ENCODE assay signal across 7 mouse cellular contexts in the genomic region with DNA sequence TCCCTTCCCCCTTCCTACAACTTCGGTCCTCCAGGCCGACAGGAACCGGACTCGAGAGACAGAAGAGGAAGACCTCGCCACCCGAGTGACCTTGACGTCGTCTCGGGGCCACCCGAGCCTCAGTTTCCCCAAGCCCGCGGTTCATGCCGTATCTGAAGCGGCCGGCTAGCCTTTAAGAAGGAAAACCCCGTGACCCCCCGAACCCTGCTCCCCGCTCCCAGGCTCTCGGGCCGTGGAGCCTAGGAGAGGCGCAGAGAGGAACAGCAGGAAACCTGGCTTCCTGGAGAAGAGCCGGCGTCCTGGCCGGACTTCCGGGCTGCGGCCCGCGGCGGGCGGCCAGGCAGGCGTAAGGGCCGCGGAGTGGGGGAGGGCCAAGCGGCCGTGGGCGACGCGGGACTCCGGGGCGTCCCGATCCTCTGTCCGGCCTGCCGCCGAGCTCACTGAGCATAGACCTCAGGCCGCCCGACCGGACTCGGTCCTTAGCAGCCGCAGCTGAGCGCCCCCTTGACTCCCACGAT. TPM values are rescaled to one million over a fixed set of nuclear protein-coding genes. Genes with fewer than 3 reads are reported as not detected.
A peak's percentile ranks its signal among the peaks of the same experiment; 100 is the strongest.
DNase-seq lines count a peak whose midpoint lies in the region; ATAC-seq and TF ChIP-seq lines count a peak whose summit lies in the region.

No protein-coding gene starts in this region.

- H3K4me2 ChIP-seq in lung, embryonic 14.5 days, result peak overlapping the region; percentile 87
- peak overlapping the region; percentile 82 for H3K4me2 ChIP-seq in embryonic facial prominence, embryonic 14.5 days (ENCODE audit: low read depth, low read length)
- H3K4me2 ChIP-seq in midbrain, embryonic 12.5 days (replicated peaks), result peak overlapping the region; percentile 96

- H3K9me3 ChIP-seq in lung, embryonic 14.5 days (ENCODE audit: low read depth, low read length), result no peaks in the 10 kb centered on the region
- H3K9me3 ChIP-seq in embryonic facial prominence, embryonic 14.5 days (ENCODE audit: control insufficient read depth, low read length), result no peaks in the 10 kb centered on the region
- no peaks in the 10 kb centered on the region for H3K9me3 ChIP-seq in midbrain, embryonic 12.5 days

- H3K36me3 ChIP-seq in lung, embryonic 14.5 days (ENCODE audit: insufficient read depth), result peaks cover 15% of the 10 kb centered on the region; the same call in 1 of the 2 replicates
- peaks cover 3% of the 10 kb centered on the region; the same call in 1 of the 2 replicates for H3K36me3 ChIP-seq in embryonic facial prominence, embryonic 14.5 days (ENCODE audit: control insufficient read depth, insufficient read depth, low read length)
- H3K36me3 ChIP-seq in midbrain, embryonic 12.5 days, result peaks cover 6% of the 10 kb centered on the region; the same call in 1 of the 2 replicates

- under 1% methylated on average over 51 of the region's 51 CpGs for WGBS in lung, embryonic 14.5 days
- WGBS in embryonic facial prominence, embryonic 14.5 days, result 1% methylated on average over 36 of the region's 51 CpGs
- 1% methylated on average over 46 of the region's 51 CpGs for WGBS in midbrain, embryonic 12.5 days

- H3K4me1 ChIP-seq in lung, embryonic 14.5 days (ENCODE audit: insufficient read depth), result peaks cover 22% of the 10 kb centered on the region
- peaks cover 37% of the 10 kb centered on the region for H3K4me1 ChIP-seq in embryonic facial prominence, embryonic 14.5 days (ENCODE audit: control insufficient read depth, insufficient read depth, low read length)
- peaks cover 41% of the 10 kb centered on the region for H3K4me1 ChIP-seq in midbrain, embryonic 12.5 days

- H3K9ac ChIP-seq in lung, embryonic 14.5 days, result peak overlapping the region; percentile 100
- H3K9ac ChIP-seq in embryonic facial prominence, embryonic 14.5 days (ENCODE audit: low read depth, low read length), result peak overlapping the region; percentile 100
- H3K9ac ChIP-seq in midbrain, embryonic 12.5 days (replicated peaks), result peak overlapping the region; percentile 99

- TF ChIP-seq CTCF in lung, embryonic 14.5 days (IDR thresholded peaks at IDR 0.05; ENCODE audit: low read depth), result no peak

- peak overlapping the region; percentile 98 for H3K27ac ChIP-seq in lung, embryonic 14.5 days (ENCODE audit: low read depth)
- H3K27ac ChIP-seq in embryonic facial prominence, embryonic 14.5 days (replicated peaks; ENCODE audit: low read depth, low read length), result peak overlapping the region; percentile 97
- H3K27ac ChIP-seq in midbrain, embryonic 12.5 days (replicated peaks), result peak overlapping the region; percentile 95

- peak overlapping the region; percentile 100 for H3K4me3 ChIP-seq in lung, embryonic 14.5 days (ENCODE audit: low read depth, low read length)
- H3K4me3 ChIP-seq in embryonic facial prominence, embryonic 14.5 days (ENCODE audit: low read depth, low read length), result peak overlapping the region; percentile 100
- H3K4me3 ChIP-seq in midbrain, embryonic 12.5 days, result peak overlapping the region; percentile 99

- H3K27me3 ChIP-seq in lung, embryonic 14.5 days (ENCODE audit: insufficient read depth, low read length), result no peaks in the 10 kb centered on the region
- no peaks in the 10 kb centered on the region for H3K27me3 ChIP-seq in embryonic facial prominence, embryonic 14.5 days (replicated peaks; ENCODE audit: control insufficient read depth, insufficient read depth, low read length)
- peaks cover 4% of the 10 kb centered on the region; the same call in 1 of the 2 replicates for H3K27me3 ChIP-seq in midbrain, embryonic 12.5 days

- ATAC-seq in lung, embryonic 14.5 days (ENCODE audit: insufficient read depth), result peak; percentile 78
- ATAC-seq in embryonic facial prominence, embryonic 14.5 days (ENCODE audit: low read depth), result peak; percentile 73
- peak; percentile 10 for ATAC-seq in inflammation-experienced regulatory T-cells, adult 6 months
- ATAC-seq in midbrain, embryonic 12.5 days (ENCODE audit: low FRiP score, low read depth), result peak; percentile 84

- no peak for DNase-seq in lung, embryonic 14.5 days
- no peak for DNase-seq in lung, postnatal 25 days (ENCODE audit: low spot score)
- DNase-seq in embryonic facial prominence, embryonic 14.5 days (ENCODE audit: low spot score), result peak; percentile 50
- no peak for DNase-seq in adrenal gland, postnatal 14 days
- DNase-seq in ovary, postnatal 14 days (ENCODE audit: low spot score), result no peak

RNA-seq across cellular contexts. Expression of a gene that starts 0.4 kb away (rescaled TPM):
- 687 and 693 TPM in 2 replicates for polyA plus RNA-seq in lung, embryonic 14.5 days (2014; fragmentation: Nextera tagmentation; extraction: Ambion mirVana)
- 665 and 687 TPM in 2 replicates for polyA plus RNA-seq in embryonic facial prominence, embryonic 14.5 days (2014; fragmentation: Nextera tagmentation; extraction: Ambion mirVana)
- 100 to 1,000 TPM; 339 to 371 (median 345) TPM for polyA plus RNA-seq in inflammation-experienced regulatory T-cells, adult 6 months (2017; shearing (Covaris generic))
- 539 and 564 TPM in 2 replicates for polyA plus RNA-seq in midbrain, embryonic 12.5 days (2016; fragmentation: Nextera tagmentation; extraction: Ambion mirVana)
- 354 and 382 TPM in 2 replicates for total RNA-seq in adrenal gland, postnatal 14 days (2021)

RNA-seq across cellular contexts. Expression of a gene that starts 19.5 kb away (rescaled TPM):
- 32.5 and 32.9 TPM in 2 replicates for polyA plus RNA-seq in lung, embryonic 14.5 days (2014; fragmentation: Nextera tagmentation; extraction: Ambion mirVana)
- polyA plus RNA-seq in embryonic facial prominence, embryonic 14.5 days (2014; fragmentation: Nextera tagmentation; extraction: Ambion mirVana), result 23.9 and 27.0 TPM in 2 replicates
- polyA plus RNA-seq in inflammation-experienced regulatory T-cells, adult 6 months (2017; shearing (Covaris generic)), result 10 to 100 TPM; 19.6 to 22.1 (median 19.8) TPM
- 35.0 and 36.4 TPM in 2 replicates for polyA plus RNA-seq in midbrain, embryonic 12.5 days (2016; fragmentation: Nextera tagmentation; extraction: Ambion mirVana)
- 27.1 and 29.1 TPM in 2 replicates for total RNA-seq in adrenal gland, postnatal 14 days (2021)

RNA-seq across cellular contexts. Expression of a gene that starts 25.4 kb away (rescaled TPM):
- polyA plus RNA-seq in lung, embryonic 14.5 days (2014; fragmentation: Nextera tagmentation; extraction: Ambion mirVana), result 89.9 and 100 TPM in 2 replicates
- 81.9 and 89.3 TPM in 2 replicates for polyA plus RNA-seq in embryonic facial prominence, embryonic 14.5 days (2014; fragmentation: Nextera tagmentation; extraction: Ambion mirVana)
- 10 to 100 TPM; 43.4 to 49.1 (median 46.7) TPM for polyA plus RNA-seq in inflammation-experienced regulatory T-cells, adult 6 months (2017; shearing (Covaris generic))
- polyA plus RNA-seq in midbrain, embryonic 12.5 days (2016; fragmentation: Nextera tagmentation; extraction: Ambion mirVana), result 84.3 and 89.4 TPM in 2 replicates
- total RNA-seq in adrenal gland, postnatal 14 days (2021), result 68.3 and 69.2 TPM in 2 replicates

RNA-seq across cellular contexts. Expression of a gene that starts 35.7 kb away (rescaled TPM):
- 140 and 141 TPM in 2 replicates for polyA plus RNA-seq in lung, embryonic 14.5 days (2014; fragmentation: Nextera tagmentation; extraction: Ambion mirVana)
- 114 and 126 TPM in 2 replicates for polyA plus RNA-seq in embryonic facial prominence, embryonic 14.5 days (2014; fragmentation: Nextera tagmentation; extraction: Ambion mirVana)
- polyA plus RNA-seq in inflammation-experienced regulatory T-cells, adult 6 months (2017; shearing (Covaris generic)), result 10 to 100 TPM; 58.6 to 65.6 (median 60.5) TPM
- polyA plus RNA-seq in midbrain, embryonic 12.5 days (2016; fragmentation: Nextera tagmentation; extraction: Ambion mirVana), result 83.8 and 95.1 TPM in 2 replicates
- total RNA-seq in adrenal gland, postnatal 14 days (2021), result 69.1 and 71.8 TPM in 2 replicates

RNA-seq across cellular contexts. Expression of a gene that starts 44.6 kb away (rescaled TPM):
- polyA plus RNA-seq in lung, embryonic 14.5 days (2014; fragmentation: Nextera tagmentation; extraction: Ambion mirVana), result 0.16 and 0.34 TPM in 2 replicates
- polyA plus RNA-seq in embryonic facial prominence, embryonic 14.5 days (2014; fragmentation: Nextera tagmentation; extraction: Ambion mirVana), result 0.29 and 0.60 TPM in 2 replicates
- polyA plus RNA-seq in inflammation-experienced regulatory T-cells, adult 6 months (2017; shearing (Covaris generic)), result not detected
- 0.10 TPM in 2 replicates for polyA plus RNA-seq in midbrain, embryonic 12.5 days (2016; fragmentation: Nextera tagmentation; extraction: Ambion mirVana)
- total RNA-seq in adrenal gland, postnatal 14 days (2021), result 0.30 and 0.56 TPM in 2 replicates

Comparison
In these comparisons a context has a peak if more than half of its experiments do, and no peak if none do; other contexts are left out.
1. ATAC-seq: peak in every context shown above with its lines; median percentile 84 in midbrain, embryonic 12.5 days; 78 in lung, embryonic 14.5 days; 73 in embryonic facial prominence, embryonic 14.5 days; 10 in inflammation-experienced regulatory T-cells, adult 6 months.